Mouse (Mus musculus): Measurements from ENCODE around the gene Armc8. TPM values are rescaled to one million over a fixed set of nuclear protein-coding genes. Genes with fewer than 3 reads are reported as not detected.

Gene Armc8
- 10 to 100 TPM; 17.7 to 18.9 TPM for total RNA-seq (2023)

DNA sequence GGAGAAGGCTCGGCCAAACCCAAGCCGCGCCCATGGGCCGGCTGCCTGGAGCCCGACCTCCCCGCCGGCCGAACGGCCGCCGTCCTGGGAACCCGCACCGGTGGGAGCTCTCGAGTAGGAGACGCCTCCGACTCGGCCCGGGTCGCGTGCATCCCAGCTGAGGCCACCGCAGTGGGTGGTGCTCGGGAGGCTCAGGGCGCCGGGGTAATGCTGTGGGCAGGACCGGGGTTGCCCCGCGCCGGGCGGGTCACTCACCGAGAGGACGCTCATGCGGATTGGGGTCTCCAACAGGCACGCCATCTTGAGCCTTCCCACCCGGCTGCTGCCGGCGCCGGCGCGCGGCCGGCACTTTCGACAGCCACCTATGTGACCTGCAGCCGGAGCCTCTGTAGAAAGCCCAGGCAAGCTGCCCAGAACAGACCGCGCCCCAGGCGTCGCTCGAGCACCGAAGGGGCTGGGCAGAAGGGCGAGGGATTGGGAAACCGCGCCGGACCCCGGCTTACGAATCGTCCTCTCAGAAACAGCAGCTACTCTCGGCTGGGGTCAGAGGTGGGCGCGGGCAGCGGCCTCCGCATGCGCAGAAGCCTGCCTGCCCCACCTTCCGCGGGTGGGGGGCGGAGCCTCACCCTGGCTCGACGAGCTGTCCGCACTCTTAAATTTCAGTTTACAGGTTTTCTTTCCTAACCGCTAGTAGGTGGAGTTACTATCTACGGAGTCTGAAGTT is at the start of gene Armc8:
Gene Armc8, minus strand, starts transcription at position 553 of the 724 bp plus-strand sequence.

GRCm38 (mm10) chr9:99612202-99612601 is 43.5 kb upstream of the Armc8 start, which contains the start of gene A4gnt:
Gene A4gnt (plus strand): TSS chr9:99612502.

DNA sequence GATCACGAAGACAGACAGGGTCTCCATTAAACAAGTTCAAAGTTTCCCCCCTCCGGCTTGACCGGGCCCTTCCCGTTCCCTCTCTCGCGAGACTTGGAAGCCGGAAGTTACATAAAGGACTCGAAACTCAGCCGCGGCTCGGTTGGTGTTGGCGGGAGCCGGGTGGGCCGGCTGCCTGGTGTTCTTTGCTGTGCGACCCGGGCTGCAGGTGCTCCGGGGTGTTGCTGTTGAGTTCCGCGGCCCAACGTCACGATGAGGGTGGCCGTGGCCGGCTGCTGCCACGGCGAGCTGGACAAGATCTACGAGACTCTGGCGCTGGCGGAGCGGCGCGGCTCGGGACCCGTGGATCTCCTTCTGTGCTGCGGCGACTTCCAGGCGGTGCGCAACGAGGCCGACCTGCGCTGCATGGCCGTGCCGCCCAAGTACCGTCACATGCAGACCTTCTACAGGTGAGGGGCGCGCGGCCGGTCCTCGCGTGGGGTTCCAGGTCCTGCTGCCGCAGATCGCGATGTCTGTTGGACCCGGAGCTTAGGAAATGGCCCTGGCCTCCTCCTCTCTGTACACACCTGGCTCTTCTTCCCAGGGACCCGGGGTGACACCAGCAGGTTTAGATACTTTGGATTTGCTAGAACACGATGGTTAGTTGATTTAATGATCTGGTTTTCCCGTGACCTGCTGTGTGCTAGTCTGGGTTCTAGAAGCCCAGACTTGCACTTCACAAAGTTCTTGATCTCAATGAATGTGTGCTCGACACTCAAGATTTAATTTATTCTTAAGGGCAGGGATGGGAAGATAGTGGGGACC is 7.2 kb upstream of the Armc8 start, which contains the start of gene Dbr1:
Gene Dbr1, plus strand, starts transcription at position 123 of the 804 bp plus-strand sequence.

GRCm38 (mm10) chr9:99451161-99451560 is 117.5 kb downstream of the Armc8 start, which contains the start of gene Nme9:
Gene Nme9 (plus strand): TSS chr9:99451475.

GRCm38 (mm10) chr9:99437031-99437764 is 131.5 kb downstream of the Armc8 start, which contains the start of gene Mras:
Gene Mras (minus strand): TSS chr9:99437381.

Other genes starting within 250 kb of the Armc8 start
- gene Esyt3, start 210.3 kb downstream of the Armc8 start, total RNA-seq (2023), result not detected
- 1 to 10 TPM; 3.9 to 7.5 TPM for gene Mras, start 131.5 kb downstream of the Armc8 start, total RNA-seq (2023)
- gene Nme9, start 117.4 kb downstream of the Armc8 start, total RNA-seq (2023), result not detected
- gene Dbr1, start 6.9 kb upstream of the Armc8 start, total RNA-seq (2023), result 10 to 100 TPM; 12.4 to 12.6 TPM
- not detected for gene A4gnt, start 43.6 kb upstream of the Armc8 start, total RNA-seq (2023)
- gene Dzip1l, start 60.6 kb upstream of the Armc8 start, total RNA-seq (2023), result not detected
- gene Cldn18, start 148.4 kb upstream of the Armc8 start, total RNA-seq (2023), result not detected